Mouse (Mus musculus) left cerebral cortex, adult 8-10 months (tissue): Measurements from ENCODE around the gene Fmnl3. TPM values are rescaled to one million over a fixed set of nuclear protein-coding genes. Genes with fewer than 3 reads are reported as not detected.
A peak's percentile ranks its signal among the peaks of the same experiment; 100 is the strongest.

ENCODE experiments used
- DNase-seq, 2 experiments: peaks; one replicate each; pipeline ENCODE4 v3.0.0; 2022; ENCODE audit warnings: low spot score in 2 of 2
- total RNA-seq, 4 experiments: library from RNA; stranded (reverse); gene quantifications; 2 replicates each; pipeline ENCODE4 v1.2.4; 2022

Gene Fmnl3
- total RNA-seq, 4 experiments from 2014 or later, result 10.7 to 14.2 (median 12.7) TPM

GRCm38 (mm10) chr15:99317267-99317651 is 53.0 kb downstream of the Fmnl3 start:
- no peak for DNase-seq

GRCm38 (mm10) chr15:99316314-99317266 is 53.7 kb downstream of the Fmnl3 start:
- peak in 1 of 2 experiments; percentile 60 for DNase-seq

GRCm38 (mm10) chr15:99314891-99315290 is 55.4 kb downstream of the Fmnl3 start:
- no peak for DNase-seq

GRCm38 (mm10) chr15:99310617-99311016 is 59.7 kb downstream of the Fmnl3 start:
- DNase-seq, result no peak

- DNase-seq, result no peak
Observed at GRCm38 (mm10) chr15:99309549-99309948, 60.7 kb downstream of the Fmnl3 start.

GRCm38 (mm10) chr15:99307476-99307875 is 62.8 kb downstream of the Fmnl3 start:
- no peak for DNase-seq

GRCm38 (mm10) chr15:99296213-99296612 is 74.1 kb downstream of the Fmnl3 start:
- no peak for DNase-seq

GRCm38 (mm10) chr15:99295484-99295981 is 74.7 kb downstream of the Fmnl3 start, which contains the start of gene Fam186b:
Gene Fam186b, minus strand, starts transcription at chr15:99295888.
- peak in 1 of 2 experiments; percentile 44 for DNase-seq

- peak; percentile 88 to 97 for DNase-seq
Observed at GRCm38 (mm10) chr15:99294813-99295374, 75.4 kb downstream of the Fmnl3 start, which contains the start of gene Prpf40b. Gene Prpf40b, plus strand, starts transcription at chr15:99295087.

- DNase-seq, result no peak
Observed at GRCm38 (mm10) chr15:99294287-99294686, 76.0 kb downstream of the Fmnl3 start.

- DNase-seq, result no peak
Observed at GRCm38 (mm10) chr15:99290586-99290985, 79.7 kb downstream of the Fmnl3 start.

- DNase-seq, result no peak
Observed at GRCm38 (mm10) chr15:99285189-99285535, 85.1 kb downstream of the Fmnl3 start.

- DNase-seq, result no peak
Observed at GRCm38 (mm10) chr15:99284527-99285188, 85.6 kb downstream of the Fmnl3 start.

- DNase-seq, result no peak
Observed at GRCm38 (mm10) chr15:99283456-99283855, 86.8 kb downstream of the Fmnl3 start.

- DNase-seq, result no peak
Observed at GRCm38 (mm10) chr15:99278271-99278670, 92.0 kb downstream of the Fmnl3 start.

- no peak for DNase-seq
Observed at GRCm38 (mm10) chr15:99276095-99276494, 94.2 kb downstream of the Fmnl3 start.

Other genes starting within 250 kb of the Fmnl3 start
- 10 to 100 TPM; 29.7 to 34.1 (median 33.2) TPM for gene Spats2, start 244.6 kb downstream of the Fmnl3 start, total RNA-seq
- gene Kcnh3, start 145.6 kb downstream of the Fmnl3 start, total RNA-seq, result 100 to 1,000 TPM; 141 to 172 (median 154) TPM
- 10 to 100 TPM; 86.7 to 96.0 (median 87.8) TPM for gene Mcrs1, start 118.5 kb downstream of the Fmnl3 start, total RNA-seq
- 10 to 100 TPM; 87.9 to 95.7 (median 93.4) TPM for gene Prpf40b, start 75.4 kb downstream of the Fmnl3 start, total RNA-seq
- gene Fam186b, start 74.6 kb downstream of the Fmnl3 start, total RNA-seq, result 1 to 10 TPM in 3 of 4 experiments, under 1 TPM in 1; 0.58 to 2.1 (median 1.1) TPM
- 100 to 1,000 TPM; 336 to 365 (median 345) TPM for gene Tmbim6, start 22.4 kb upstream of the Fmnl3 start, total RNA-seq
- 10 to 100 TPM; 19.1 to 22.9 (median 19.5) TPM for gene Nckap5l, start 87.3 kb upstream of the Fmnl3 start, total RNA-seq
- 1 to 10 TPM; 4.5 to 6.2 (median 6.2) TPM for gene Bcdin3d, start 104.2 kb upstream of the Fmnl3 start, total RNA-seq
- 100 to 1,000 TPM; 421 to 457 (median 452) TPM for gene Faim2, start 157.7 kb upstream of the Fmnl3 start, total RNA-seq
- gene Aqp2, start 208.6 kb upstream of the Fmnl3 start, total RNA-seq, result under 1 TPM in 1 of 4 experiments, not detected in 3; 0.39 TPM
- under 1 TPM in 3 of 4 experiments, not detected in 1; 0.35 to 0.51 (median 0.46) TPM for gene Aqp5, start 220.3 kb upstream of the Fmnl3 start, total RNA-seq
- gene Aqp6, start 230.9 kb upstream of the Fmnl3 start, total RNA-seq, result 1 to 10 TPM in 2 of 4 experiments, under 1 TPM in 2; 0.42 to 1.1 (median 0.77) TPM